Mouse (Mus musculus) embryonic facial prominence, embryonic 13.5 days (tissue): ENCODE data around the gene AC134908.4. TPM values are rescaled to one million over a fixed set of nuclear protein-coding genes. Genes with fewer than 3 reads are reported as not detected.

Experiments
- ATAC-seq: fragments of 200-750 bp; cut with Nextera tagmentation; 2 replicates; pipeline ENCODE4 v1.8.0; 2017; ENCODE audit warnings: low read depth; ENCODE audit not compliant: insufficient number of reproducible peaks, insufficient read depth, low FRiP score, low TSS enrichment
- H3K27ac ChIP-seq: fragments of 300-500 bp; sonication (generic); 2 replicates; pipeline ENCODE4 v1.5.1; 2015; ENCODE audit warnings: moderate library complexity, mild to moderate bottlenecking, inconsistent platforms
- H3K27me3 ChIP-seq: fragments of 300-500 bp; sonication (generic); 2 replicates; pipeline ENCODE4 v1.6.1; 2015; ENCODE audit warnings: mild to moderate bottlenecking, inconsistent platforms
- H3K36me3 ChIP-seq: fragments of 300-500 bp; sonication (generic); 2 replicates; pipeline ENCODE4 v1.6.1; 2015; ENCODE audit warnings: mild to moderate bottlenecking, inconsistent platforms
- H3K4me1 ChIP-seq: fragments of 300-500 bp; sonication (generic); 2 replicates; pipeline ENCODE4 v1.6.1; 2015; ENCODE audit warnings: inconsistent platforms
- H3K4me2 ChIP-seq: fragments of 300-500 bp; sonication (generic); 2 replicates; pipeline ENCODE4 v1.6.1; 2015; ENCODE audit warnings: moderate library complexity, mild to moderate bottlenecking, inconsistent platforms
- H3K4me3 ChIP-seq: fragments of 300-500 bp; sonication (generic); 2 replicates; pipeline ENCODE4 v1.5.1; 2015; ENCODE audit warnings: mild to moderate bottlenecking, inconsistent platforms
- H3K9ac ChIP-seq: fragments of 300-500 bp; sonication (generic); 2 replicates; pipeline ENCODE4 v1.6.1; 2015; ENCODE audit warnings: mild to moderate bottlenecking, inconsistent platforms
- H3K9me3 ChIP-seq: fragments of 300-500 bp; sonication (generic); 2 replicates; pipeline ENCODE4 v1.6.1; 2016; ENCODE audit warnings: inconsistent platforms
- WGBS: fragments of 180-500 bp; shearing (Covaris S2); methylation state at CpG from one replicate; pipeline ENCODE4 v1.1.7; 2015; ENCODE audit warnings: mixed read lengths; 5-methylcytosine and 5-hydroxymethylcytosine counted together
- polyA plus RNA-seq: library from polyadenylated mRNA; unstranded; fragments of >200 nt; fragmentation: Nextera tagmentation; extraction: Ambion mirVana; gene quantifications from 2 replicates; pipeline ENCODE4 v1.2.1, GENCODE M21; 2015

The AC134908.4 gene
- polyA plus RNA-seq, 1 experiment from 2014 or later, result not detected

- ATAC-seq, result no peak
- peaks cover 44% of the 10 kb centered on the region for H3K4me1 ChIP-seq
- H3K9me3 ChIP-seq, result no peaks in the 10 kb centered on the region
- H3K4me2 ChIP-seq, result peak within 1 kb of the TSS; percentile 98
- H3K27me3 ChIP-seq, result no peaks in the 10 kb centered on the region
- H3K4me3 ChIP-seq, result peak within 1 kb of the TSS; percentile 43
- H3K9ac ChIP-seq, result peak within 1 kb of the TSS; percentile 72
- 3% methylated on average over 29 of the region's 29 CpGs for WGBS
- H3K27ac ChIP-seq, result peak within 1 kb of the TSS; percentile 39; the same call in 1 of the 2 replicates
- peaks cover 58% of the 10 kb centered on the region for H3K36me3 ChIP-seq
Measured at GRCm38 (mm10) chr17:25837076-25837410, 41.6 kb upstream of the AC134908.4 start, which contains the start of gene Rhbdl1. TSS of gene Rhbdl1 (minus strand) at chr17:25837295.

- peaks cover 50% of the 10 kb centered on the region for H3K4me1 ChIP-seq
- ATAC-seq, result no peak
Measured at GRCm38 (mm10) chr17:25836397-25837075, 41.1 kb upstream of the AC134908.4 start.

DNA sequence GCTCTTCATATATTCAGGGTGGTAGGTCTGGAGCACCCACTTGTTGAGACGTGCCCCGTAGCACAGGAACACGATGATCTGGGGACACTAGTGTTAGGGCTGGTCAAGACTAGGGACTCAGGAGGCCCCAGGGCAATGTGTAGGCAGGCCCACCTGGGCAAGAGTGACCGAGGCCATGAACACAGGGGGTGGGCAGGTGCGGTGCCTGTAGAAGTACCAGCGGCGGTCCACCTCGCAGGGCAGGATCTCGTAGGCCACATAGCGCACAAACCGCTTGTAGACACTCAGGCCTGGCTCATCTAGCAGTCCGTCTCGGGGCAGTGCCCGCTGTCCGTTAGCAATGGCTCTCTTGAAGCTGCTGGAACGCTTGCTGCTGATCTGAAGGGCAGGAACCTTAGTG, 40.4 kb upstream of the AC134908.4 start:
- Histone ChIP-seq H3K36me3 (peaks cover 56% of the 10 kb centered on the region), H3K27me3 (no peaks in the 10 kb centered on the region), H3K9me3 (no peaks in the 10 kb centered on the region), H3K4me1 (peaks cover 57% of the 10 kb centered on the region), H3K9ac (no peak overlapping the region), H3K27ac (0 out of 2 replicates have a peak overlapping the region, but pooled peaks have one; percentile 16), H3K4me3 (no peak overlapping the region), H3K4me2 (peak overlapping the region; percentile 98)
- 90% methylated on average over 16 of the region's 16 CpGs for WGBS
- ATAC-seq, result no peak

More at GRCm38 (mm10) chr17:25836397-25837075, 41.1 kb upstream of the AC134908.4 start:
- peak overlapping the region; percentile 39; the same call in 1 of the 2 replicates for H3K27ac ChIP-seq
- H3K9ac ChIP-seq, result peak overlapping the region; percentile 72
- 25% methylated on average over 23 of the region's 23 CpGs for WGBS
- no peaks in the 10 kb centered on the region for H3K27me3 ChIP-seq
- H3K9me3 ChIP-seq, result no peaks in the 10 kb centered on the region
- peak overlapping the region; percentile 98 for H3K4me2 ChIP-seq
- peaks cover 56% of the 10 kb centered on the region for H3K36me3 ChIP-seq
- peak overlapping the region; percentile 43 for H3K4me3 ChIP-seq

DNA sequence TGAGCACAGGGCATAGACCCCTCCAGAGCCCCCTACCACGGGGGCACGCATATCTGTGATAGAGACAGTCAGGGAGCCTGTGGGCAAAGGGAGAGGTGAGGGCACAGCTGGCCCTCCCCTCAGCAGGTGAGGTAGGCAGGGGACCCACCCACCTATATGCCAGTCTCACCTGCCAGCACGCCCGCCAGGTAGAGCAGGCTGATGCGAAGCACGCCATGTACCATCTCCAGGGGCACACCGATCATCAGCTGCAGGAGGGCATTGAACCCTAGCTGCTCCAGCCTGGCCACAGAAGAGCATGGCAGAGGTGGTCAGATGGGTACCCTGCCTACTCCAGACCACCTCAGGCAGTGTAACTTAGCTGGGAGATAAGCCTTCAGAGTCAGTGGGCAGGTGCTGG, 39.8 kb upstream of the AC134908.4 start:
- H3K4me3 ChIP-seq, result peak overlapping the region; percentile 86; the same call in 1 of the 2 replicates

GRCm38 (mm10) chr17:25834595-25835222, 39.2 kb upstream of the AC134908.4 start:
- Histone ChIP-seq H3K9ac (peak overlapping the region; percentile 93), H3K9me3 (no peaks in the 10 kb centered on the region), H3K27me3 (no peaks in the 10 kb centered on the region), H3K4me2 (peak overlapping the region; percentile 98), H3K4me3 (peak overlapping the region; percentile 86), H3K36me3 (peaks cover 56% of the 10 kb centered on the region), H3K4me1 (peaks cover 68% of the 10 kb centered on the region), H3K27ac (no peak overlapping the region)
- 83% methylated on average over 12 of the region's 12 CpGs for WGBS
- ATAC-seq, result no peak

More for the DNA sequence above, 39.8 kb upstream of the AC134908.4 start:
- Histone ChIP-seq H3K27me3 (no peaks in the 10 kb centered on the region), H3K27ac (no peak overlapping the region), H3K9ac (peak overlapping the region; percentile 93; the same call in 1 of the 2 replicates), H3K9me3 (no peaks in the 10 kb centered on the region), H3K4me2 (peak overlapping the region; percentile 98), H3K36me3 (peaks cover 56% of the 10 kb centered on the region), H3K4me1 (peaks cover 62% of the 10 kb centered on the region)
- WGBS, result 91% methylated on average over 7 of the region's 7 CpGs
- ATAC-seq, result no peak

GRCm38 (mm10) chr17:25833961-25834594, 38.6 kb upstream of the AC134908.4 start:
- Histone ChIP-seq H3K4me3 (peak overlapping the region; percentile 86), H3K9ac (peak overlapping the region; percentile 93), H3K4me2 (peak overlapping the region; percentile 98), H3K27ac (peak overlapping the region; percentile 95), H3K9me3 (no peaks in the 10 kb centered on the region), H3K36me3 (peaks cover 52% of the 10 kb centered on the region), H3K27me3 (no peaks in the 10 kb centered on the region), H3K4me1 (peaks cover 72% of the 10 kb centered on the region)
- WGBS, result 50% methylated on average over 6 of the region's 6 CpGs
- no peak for ATAC-seq

- peaks cover 75% of the 10 kb centered on the region for H3K4me1 ChIP-seq
- peak within 1 kb of the TSS; percentile 93 for H3K9ac ChIP-seq
- no peaks in the 10 kb centered on the region for H3K27me3 ChIP-seq
- peak within 1 kb of the TSS; percentile 95 for H3K27ac ChIP-seq
- WGBS, result under 1% methylated on average over 24 of the region's 24 CpGs
- peaks cover 47% of the 10 kb centered on the region for H3K36me3 ChIP-seq
- H3K4me3 ChIP-seq, result peak within 1 kb of the TSS; percentile 86
- H3K4me2 ChIP-seq, result peak within 1 kb of the TSS; percentile 98
- no peaks in the 10 kb centered on the region for H3K9me3 ChIP-seq
- ATAC-seq, result peak; percentile 11; the same call in 1 of the 2 replicates
Measured at GRCm38 (mm10) chr17:25833291-25833663, 37.8 kb upstream of the AC134908.4 start, which contains the start of gene Stub1. TSS of gene Stub1 (minus strand) at chr17:25833404.

GRCm38 (mm10) chr17:25832436-25833290, 37.2 kb upstream of the AC134908.4 start:
- H3K4me1 ChIP-seq, result peaks cover 79% of the 10 kb centered on the region
- H3K9me3 ChIP-seq, result no peaks in the 10 kb centered on the region
- under 1% methylated on average over 71 of the region's 77 CpGs for WGBS
- H3K27me3 ChIP-seq, result no peaks in the 10 kb centered on the region
- peak overlapping the region; percentile 98 for H3K4me2 ChIP-seq
- peak overlapping the region; percentile 95 for H3K27ac ChIP-seq
- peak overlapping the region; percentile 93 for H3K9ac ChIP-seq
- peak; percentile 85 for ATAC-seq
- H3K4me3 ChIP-seq, result peak overlapping the region; percentile 86
- H3K36me3 ChIP-seq, result peaks cover 47% of the 10 kb centered on the region

DNA sequence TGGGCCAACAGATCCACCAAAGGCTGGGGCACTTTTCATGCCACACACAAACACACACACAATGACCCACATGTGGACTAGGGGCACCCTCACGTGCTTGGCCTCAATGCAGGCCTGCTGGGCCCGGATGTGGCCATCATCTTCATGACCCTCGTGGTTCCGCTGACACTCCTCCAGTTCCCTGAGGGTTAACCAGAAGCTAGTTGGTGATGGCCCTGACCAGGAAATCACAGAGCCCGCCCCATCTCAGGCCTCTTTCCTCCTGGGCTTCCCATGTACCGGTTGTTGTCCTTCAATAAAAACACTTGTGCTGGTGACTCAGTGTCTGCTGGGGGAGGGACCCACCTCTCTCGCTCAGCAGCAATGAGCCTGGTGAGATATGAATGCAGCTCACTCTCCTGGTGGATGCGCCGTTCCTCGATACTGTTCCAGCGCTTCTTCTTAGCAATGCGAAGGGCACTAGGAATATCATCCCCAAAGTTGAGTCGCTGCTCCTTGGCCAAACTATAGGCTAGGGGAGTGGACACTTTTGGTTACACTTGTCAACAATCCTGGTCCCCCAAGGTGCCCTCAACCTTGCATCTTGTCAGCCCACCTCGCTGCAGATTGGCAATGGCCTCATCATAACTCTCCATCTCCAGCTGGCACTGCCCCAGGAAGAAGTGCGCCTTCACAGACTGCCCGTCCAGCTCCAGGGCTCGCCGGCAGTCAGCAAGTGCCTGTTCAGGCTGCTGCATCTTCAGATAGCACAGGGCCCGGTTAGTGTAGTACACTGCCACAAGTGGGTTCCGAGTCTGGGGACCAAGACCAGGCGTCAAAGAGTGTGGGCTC, 36.2 kb upstream of the AC134908.4 start:
- 63% methylated on average over 21 of the region's 21 CpGs for WGBS
- Histone ChIP-seq H3K4me1 (peaks cover 70% of the 10 kb centered on the region), H3K9ac (peak overlapping the region; percentile 93), H3K27ac (peak overlapping the region; percentile 95), H3K36me3 (peaks cover 56% of the 10 kb centered on the region), H3K9me3 (no peaks in the 10 kb centered on the region), H3K4me3 (peak overlapping the region; percentile 86), H3K4me2 (peak overlapping the region; percentile 98), H3K27me3 (no peaks in the 10 kb centered on the region)
- no peak for ATAC-seq

DNA sequence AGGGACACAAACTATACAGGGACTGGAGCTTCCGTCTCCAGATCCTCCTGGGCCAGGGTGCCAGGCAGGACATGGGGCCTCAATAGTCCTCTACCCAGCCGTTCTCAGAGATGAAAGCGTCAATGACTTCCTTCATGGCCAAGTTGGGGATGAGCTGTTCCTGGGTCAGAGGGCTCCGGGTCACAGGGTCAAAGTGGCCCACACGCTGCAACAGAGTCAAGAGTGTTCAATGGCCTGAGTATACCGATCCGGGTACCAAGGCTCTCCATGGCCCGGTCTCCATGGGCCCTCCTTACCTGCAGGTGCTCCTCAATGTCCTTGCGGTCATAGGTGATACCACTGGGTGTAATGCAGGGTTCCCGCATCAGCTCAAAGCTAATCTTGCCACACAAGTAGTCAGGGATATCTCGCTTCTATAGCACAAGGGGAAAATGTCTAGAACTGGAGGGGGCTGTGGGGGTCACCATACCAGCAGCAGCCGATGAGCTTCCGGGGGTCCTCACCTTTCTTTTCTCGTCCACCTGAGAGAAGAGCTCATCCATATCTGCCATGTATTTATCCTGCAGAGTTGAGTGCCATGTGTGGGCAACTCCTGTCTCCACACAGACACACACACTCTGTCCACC, 35.5 kb upstream of the AC134908.4 start:
- H3K27ac ChIP-seq, result no peak overlapping the region
- peaks cover 62% of the 10 kb centered on the region for H3K36me3 ChIP-seq
- peak overlapping the region; percentile 86 for H3K4me3 ChIP-seq
- no peak for ATAC-seq
- H3K9me3 ChIP-seq, result no peaks in the 10 kb centered on the region
- WGBS, result 83% methylated on average over 14 of the region's 14 CpGs
- peak overlapping the region; percentile 98 for H3K4me2 ChIP-seq
- peak overlapping the region; percentile 93 for H3K9ac ChIP-seq
- H3K27me3 ChIP-seq, result no peaks in the 10 kb centered on the region
- peaks cover 70% of the 10 kb centered on the region for H3K4me1 ChIP-seq
